Mouse (Mus musculus) forebrain, embryonic 15.5 days (tissue): ENCODE data around the gene Akap2. TPM values are rescaled to one million over a fixed set of nuclear protein-coding genes. Genes with fewer than 3 reads are reported as not detected.

Experiments
- ATAC-seq: fragments of 200-750 bp; cut with Nextera tagmentation; replicated peaks from 2 replicates; pipeline ENCODE4 v1.8.0; 2017; ENCODE audit warnings: mild to moderate bottlenecking, moderate TSS enrichment, moderate library complexity
- H3K27ac ChIP-seq: fragments of 300-500 bp; sonication (generic); replicated peaks from 2 replicates; pipeline ENCODE4 v1.5.1; 2015; ENCODE audit warnings: mild to moderate bottlenecking, inconsistent platforms
- H3K27me3 ChIP-seq: fragments of 300-500 bp; sonication (generic); 2 replicates; pipeline ENCODE4 v1.6.1; 2015; ENCODE audit warnings: inconsistent platforms
- H3K36me3 ChIP-seq: fragments of 300-500 bp; sonication (generic); 2 replicates; pipeline ENCODE4 v1.6.1; 2015; ENCODE audit warnings: mild to moderate bottlenecking, inconsistent platforms
- H3K4me1 ChIP-seq: fragments of 300-500 bp; sonication (generic); 2 replicates; pipeline ENCODE4 v1.6.1; 2015; ENCODE audit warnings: inconsistent platforms
- H3K4me2 ChIP-seq: fragments of 300-500 bp; sonication (generic); replicated peaks from 2 replicates; pipeline ENCODE4 v1.6.1; 2015; ENCODE audit warnings: mild to moderate bottlenecking, inconsistent platforms
- H3K4me3 ChIP-seq: fragments of 300-500 bp; sonication (generic); 2 replicates; pipeline ENCODE4 v1.5.1; 2015; ENCODE audit warnings: mild to moderate bottlenecking, inconsistent platforms
- H3K9ac ChIP-seq: fragments of 300-500 bp; sonication (generic); replicated peaks from 2 replicates; pipeline ENCODE4 v1.6.1; 2015; ENCODE audit warnings: mild to moderate bottlenecking, inconsistent platforms
- H3K9me3 ChIP-seq: fragments of 300-500 bp; sonication (generic); 2 replicates; pipeline ENCODE4 v1.6.1; 2016; ENCODE audit warnings: inconsistent platforms
- WGBS: fragments of 180-500 bp; shearing (Covaris S2); methylation state at CpG from one replicate; pipeline ENCODE4 v1.1.7; 2015; ENCODE audit warnings: mixed read lengths; 5-methylcytosine and 5-hydroxymethylcytosine counted together
- polyA plus RNA-seq: library from polyadenylated mRNA; unstranded; fragments of >200 nt; fragmentation: Nextera tagmentation; extraction: Ambion mirVana; gene quantifications from 2 replicates; pipeline ENCODE4 v1.2.1, GENCODE M21; 2015

Akap2 gene
- 6.1 and 6.5 TPM in 2 replicates for polyA plus RNA-seq

DNA sequence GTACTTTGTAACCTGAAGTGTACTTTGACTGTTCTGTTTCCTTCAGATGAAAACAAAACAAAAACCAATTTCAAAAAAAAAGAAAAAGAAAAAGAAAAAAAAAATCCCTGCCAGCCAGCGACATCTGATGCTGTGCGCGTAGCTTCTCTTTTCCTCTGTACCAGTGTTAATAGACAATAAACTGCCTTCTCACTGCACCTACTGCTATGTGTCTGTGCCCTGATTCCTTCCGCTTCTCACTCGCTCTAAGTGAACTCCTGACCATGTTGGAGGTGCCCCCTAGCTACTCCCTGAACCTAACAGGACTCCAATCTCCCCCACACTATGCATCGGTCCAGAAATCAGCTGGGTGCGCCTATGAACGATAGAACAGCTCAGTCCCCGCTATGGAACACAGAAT lies at the start of gene Akap2:
Gene Akap2, plus strand, starts transcription at position 304 of the 400 bp plus-strand sequence.
- Histone ChIP-seq H3K36me3 (no peaks in the 10 kb centered on the region), H3K9me3 (no peaks in the 10 kb centered on the region), H3K27me3 (no peaks in the 10 kb centered on the region), H3K4me1 (no peaks in the 10 kb centered on the region), H3K27ac (no peak within 1 kb of the TSS), H3K4me3 (no peak within 1 kb of the TSS), H3K4me2 (no peak within 1 kb of the TSS), H3K9ac (no peak within 1 kb of the TSS)
- WGBS, result 84% methylated on average over 9 of the region's 9 CpGs
- ATAC-seq, result no peak

DNA sequence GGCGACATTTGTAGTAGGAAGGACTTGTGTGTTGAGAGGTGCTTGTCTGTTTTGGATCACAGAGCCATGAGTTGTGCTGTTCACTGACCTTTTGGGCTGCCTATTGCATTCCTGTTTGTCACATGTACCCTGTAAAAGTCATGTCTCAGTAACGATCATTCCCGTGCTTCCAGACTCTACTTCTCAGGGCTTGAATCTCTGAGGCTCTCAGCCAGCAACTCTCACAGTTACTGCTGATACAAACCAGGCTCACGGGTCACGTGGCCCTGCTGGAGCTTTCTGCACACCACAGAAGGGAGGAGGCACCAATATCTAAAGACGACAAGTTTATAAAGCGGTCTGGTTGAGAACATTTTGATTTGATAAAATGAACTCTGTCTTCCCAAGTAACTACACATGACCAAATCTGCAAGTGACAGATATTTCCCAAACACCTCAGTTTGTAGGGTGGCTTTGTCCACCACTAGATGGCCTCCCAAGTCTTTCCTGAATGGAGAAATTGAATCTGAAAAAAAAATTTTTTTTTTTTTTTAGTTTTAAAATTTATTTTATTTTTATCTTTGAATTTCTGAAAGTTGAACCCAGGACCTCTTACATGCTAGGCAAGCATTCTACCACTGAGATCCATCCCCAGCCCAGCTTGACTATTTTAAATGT lies 46.5 kb upstream of the Akap2 start:
- H3K4me3 ChIP-seq, result no peak overlapping the region
- 74% methylated on average over 7 of the region's 7 CpGs for WGBS
- H3K27ac ChIP-seq, result no peak overlapping the region
- no peaks in the 10 kb centered on the region for H3K27me3 ChIP-seq
- no peaks in the 10 kb centered on the region for H3K36me3 ChIP-seq
- no peak for ATAC-seq
- peaks cover 8% of the 10 kb centered on the region; the same call in 1 of the 2 replicates for H3K4me1 ChIP-seq
- no peaks in the 10 kb centered on the region for H3K9me3 ChIP-seq
- H3K9ac ChIP-seq, result no peak overlapping the region
- H3K4me2 ChIP-seq, result no peak overlapping the region

- Histone ChIP-seq H3K4me3 (no peak overlapping the region), H3K9me3 (no peaks in the 10 kb centered on the region), H3K27me3 (no peaks in the 10 kb centered on the region), H3K36me3 (no peaks in the 10 kb centered on the region), H3K4me1 (peaks cover 8% of the 10 kb centered on the region; the same call in 1 of the 2 replicates), H3K27ac (no peak overlapping the region), H3K4me2 (no peak overlapping the region), H3K9ac (no peak overlapping the region)
- no peak for ATAC-seq
- whole genome bisulfite sequencing, result 82% methylated on average over 4 of the region's 4 CpGs
These were observed 44.9 kb upstream of the Akap2 start for GRCm38 (mm10) chr4:57672541-57672940.

- ATAC-seq, result peak; percentile 74; the same call in 1 of the 2 replicates
- H3K27ac ChIP-seq, result no peak overlapping the region
- H3K4me3 ChIP-seq, result peak overlapping the region; percentile 19; the same call in 1 of the 2 replicates
- H3K9me3 ChIP-seq, result no peaks in the 10 kb centered on the region
- peaks cover 8% of the 10 kb centered on the region; the same call in 1 of the 2 replicates for H3K4me1 ChIP-seq
- WGBS, result 14% methylated on average over 12 of the region's 12 CpGs
- peak overlapping the region; percentile 18; the same call in 1 of the 2 replicates for H3K9ac ChIP-seq
- peak overlapping the region; percentile 43 for H3K4me2 ChIP-seq
- no peaks in the 10 kb centered on the region for H3K36me3 ChIP-seq
- no peaks in the 10 kb centered on the region for H3K27me3 ChIP-seq
These were observed 44.2 kb upstream of the Akap2 start for GRCm38 (mm10) chr4:57672996-57673906.

DNA sequence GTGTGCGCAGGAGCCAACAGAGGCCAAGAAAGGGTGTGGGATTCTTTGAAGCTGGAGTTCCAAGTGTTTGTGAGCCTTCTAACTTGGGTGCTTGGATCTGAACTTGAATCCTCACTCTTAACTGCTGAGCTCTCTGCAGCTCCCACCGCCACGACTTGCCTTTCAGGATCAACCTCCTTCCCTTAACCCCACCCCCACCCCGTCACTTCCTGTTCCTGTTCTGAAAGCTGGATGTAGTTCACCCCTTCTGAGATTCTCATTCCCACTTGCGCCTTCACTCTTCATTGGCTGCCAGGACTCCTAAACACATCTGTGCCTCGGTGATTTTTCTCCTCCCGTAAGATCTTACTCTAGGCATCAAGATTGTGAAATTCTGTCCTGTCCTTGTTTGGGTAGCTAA lies 43.1 kb upstream of the Akap2 start:
- H3K36me3 ChIP-seq, result no peaks in the 10 kb centered on the region
- H3K27me3 ChIP-seq, result no peaks in the 10 kb centered on the region
- H3K9ac ChIP-seq, result no peak overlapping the region
- H3K9me3 ChIP-seq, result no peaks in the 10 kb centered on the region
- H3K4me2 ChIP-seq, result no peak overlapping the region
- H3K4me3 ChIP-seq, result no peak overlapping the region
- no peak for ATAC-seq
- peaks cover 8% of the 10 kb centered on the region; the same call in 1 of the 2 replicates for H3K4me1 ChIP-seq
- WGBS, result 73% methylated on average over 7 of the region's 7 CpGs
- H3K27ac ChIP-seq, result no peak overlapping the region

- H3K27ac ChIP-seq, result no peak overlapping the region
- peak overlapping the region; percentile 33 for H3K4me2 ChIP-seq
- H3K36me3 ChIP-seq, result no peaks in the 10 kb centered on the region
- peaks cover 8% of the 10 kb centered on the region; the same call in 1 of the 2 replicates for H3K4me1 ChIP-seq
- H3K9ac ChIP-seq, result no peak overlapping the region
- no peaks in the 10 kb centered on the region for H3K9me3 ChIP-seq
- H3K4me3 ChIP-seq, result 0 out of 2 replicates have a peak overlapping the region, but pooled peaks have one; percentile 18
- peak; percentile 24; the same call in 1 of the 2 replicates for ATAC-seq
- WGBS, result 4% methylated on average over 13 of the region's 13 CpGs
- no peaks in the 10 kb centered on the region for H3K27me3 ChIP-seq
These were observed 42.1 kb upstream of the Akap2 start for GRCm38 (mm10) chr4:57675387-57675786.

- H3K9ac ChIP-seq, result no peak overlapping the region
- H3K4me2 ChIP-seq, result no peak overlapping the region
- H3K27me3 ChIP-seq, result no peaks in the 10 kb centered on the region
- WGBS, result 85% methylated on average over 12 of the region's 12 CpGs
- no peaks in the 10 kb centered on the region for H3K36me3 ChIP-seq
- peaks cover 8% of the 10 kb centered on the region; the same call in 1 of the 2 replicates for H3K4me1 ChIP-seq
- ATAC-seq, result no peak
- no peak overlapping the region for H3K27ac ChIP-seq
- no peak overlapping the region for H3K4me3 ChIP-seq
- H3K9me3 ChIP-seq, result no peaks in the 10 kb centered on the region
These were observed 39.5 kb upstream of the Akap2 start for GRCm38 (mm10) chr4:57677916-57678315.

- 85% methylated on average over 9 of the region's 9 CpGs for WGBS
- H3K9me3 ChIP-seq, result no peaks in the 10 kb centered on the region
These were observed 38.4 kb upstream of the Akap2 start for GRCm38 (mm10) chr4:57678991-57679457.

GRCm38 (mm10) chr4:57680186-57680585 lies 37.3 kb upstream of the Akap2 start:
- no peak for ATAC-seq
- Histone ChIP-seq H3K9ac (no peak overlapping the region), H3K9me3 (no peaks in the 10 kb centered on the region), H3K4me2 (no peak overlapping the region), H3K27ac (no peak overlapping the region), H3K4me3 (no peak overlapping the region), H3K36me3 (no peaks in the 10 kb centered on the region), H3K27me3 (no peaks in the 10 kb centered on the region), H3K4me1 (peaks cover 3% of the 10 kb centered on the region; the same call in 1 of the 2 replicates)
- 62% methylated on average over 12 of the region's 12 CpGs for WGBS

More at GRCm38 (mm10) chr4:57678991-57679457, 38.4 kb upstream of the Akap2 start:
- H3K9ac ChIP-seq, result no peak overlapping the region
- H3K4me2 ChIP-seq, result no peak overlapping the region
- no peak overlapping the region for H3K27ac ChIP-seq
- no peaks in the 10 kb centered on the region for H3K27me3 ChIP-seq
- no peaks in the 10 kb centered on the region for H3K36me3 ChIP-seq
- no peak overlapping the region for H3K4me3 ChIP-seq
- ATAC-seq, result no peak
- peaks cover 3% of the 10 kb centered on the region; the same call in 1 of the 2 replicates for H3K4me1 ChIP-seq

DNA sequence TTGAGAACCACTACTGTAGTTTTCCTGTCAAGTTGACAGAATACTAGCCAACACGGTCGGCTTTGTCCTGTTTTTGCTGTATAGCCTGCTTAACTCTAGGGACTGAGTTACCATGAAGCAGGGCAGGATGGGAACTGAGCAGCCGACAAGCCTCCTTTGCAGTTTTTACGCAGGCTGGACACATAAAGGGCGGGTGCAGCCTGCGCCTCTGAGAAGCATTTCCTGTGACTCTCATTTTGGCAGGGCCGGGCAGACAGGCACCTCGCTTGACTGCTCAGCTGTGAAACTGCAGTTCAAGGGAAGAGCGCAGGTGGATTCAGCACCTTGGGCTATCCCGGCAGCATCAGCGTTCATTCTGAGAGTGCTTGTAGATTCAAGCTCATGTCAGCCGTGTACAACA lies 35.9 kb upstream of the Akap2 start:
- no peaks in the 10 kb centered on the region for H3K27me3 ChIP-seq
- no peak for ATAC-seq
- H3K4me1 ChIP-seq, result no peaks in the 10 kb centered on the region
- H3K27ac ChIP-seq, result no peak overlapping the region
- 69% methylated on average over 12 of the region's 12 CpGs for WGBS
- H3K36me3 ChIP-seq, result no peaks in the 10 kb centered on the region
- no peak overlapping the region for H3K9ac ChIP-seq
- no peaks in the 10 kb centered on the region for H3K9me3 ChIP-seq
- no peak overlapping the region for H3K4me3 ChIP-seq
- no peak overlapping the region for H3K4me2 ChIP-seq

- no peaks in the 10 kb centered on the region for H3K4me1 ChIP-seq
- H3K9me3 ChIP-seq, result no peaks in the 10 kb centered on the region
- no peak overlapping the region for H3K9ac ChIP-seq
- H3K4me2 ChIP-seq, result no peak overlapping the region
- H3K36me3 ChIP-seq, result no peaks in the 10 kb centered on the region
- no peak overlapping the region for H3K27ac ChIP-seq
- H3K27me3 ChIP-seq, result no peaks in the 10 kb centered on the region
- 91% methylated on average over 2 of the region's 2 CpGs for WGBS
- no peak overlapping the region for H3K4me3 ChIP-seq
- no peak for ATAC-seq
These were observed 35.1 kb upstream of the Akap2 start for GRCm38 (mm10) chr4:57682341-57682740.

DNA sequence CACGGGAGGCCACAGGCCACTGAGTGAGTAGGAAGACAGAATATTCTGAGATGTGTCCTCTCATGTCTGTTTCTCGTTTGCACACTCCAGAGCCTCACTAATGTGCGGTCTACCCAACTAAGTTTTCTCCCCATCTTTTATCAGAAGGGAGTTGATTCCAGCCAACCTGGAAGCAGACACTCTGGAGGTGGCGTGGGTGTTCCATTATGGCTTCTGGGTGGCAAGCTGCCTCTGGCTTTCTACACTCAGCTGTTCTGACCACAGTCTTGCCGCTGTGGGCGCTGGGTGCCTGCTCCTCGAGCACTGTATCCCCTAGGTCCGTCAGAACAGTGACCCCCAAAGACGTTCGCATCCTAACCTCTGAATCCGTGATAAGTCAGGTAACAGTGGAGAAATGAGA lies 34.5 kb upstream of the Akap2 start:
- Histone ChIP-seq H3K4me3 (no peak overlapping the region), H3K27me3 (no peaks in the 10 kb centered on the region), H3K4me1 (no peaks in the 10 kb centered on the region), H3K27ac (no peak overlapping the region), H3K9me3 (no peaks in the 10 kb centered on the region), H3K4me2 (no peak overlapping the region), H3K9ac (no peak overlapping the region), H3K36me3 (no peaks in the 10 kb centered on the region)
- no peak for ATAC-seq
- WGBS, result 92% methylated on average over 11 of the region's 11 CpGs
